Mouse (Mus musculus) liver, adult (tissue): Measurements from ENCODE around the gene Zfp719.

Experiments
- GATA4 ChIP-seq: IDR thresholded peaks from 2 replicates; pipeline ENCODE4 v1.6.1; 2014; ENCODE audit warnings: mild to moderate bottlenecking, low read length; ENCODE audit not compliant: insufficient replicate concordance

The Zfp719 gene

GRCm38 (mm10) chr7:43636194-43636593 lies 56.8 kb downstream of the Zfp719 start:
- TF ChIP-seq GATA4, result no peak

GRCm38 (mm10) chr7:43637118-43637517 lies 57.7 kb downstream of the Zfp719 start:
- TF ChIP-seq GATA4, result no peak

DNA sequence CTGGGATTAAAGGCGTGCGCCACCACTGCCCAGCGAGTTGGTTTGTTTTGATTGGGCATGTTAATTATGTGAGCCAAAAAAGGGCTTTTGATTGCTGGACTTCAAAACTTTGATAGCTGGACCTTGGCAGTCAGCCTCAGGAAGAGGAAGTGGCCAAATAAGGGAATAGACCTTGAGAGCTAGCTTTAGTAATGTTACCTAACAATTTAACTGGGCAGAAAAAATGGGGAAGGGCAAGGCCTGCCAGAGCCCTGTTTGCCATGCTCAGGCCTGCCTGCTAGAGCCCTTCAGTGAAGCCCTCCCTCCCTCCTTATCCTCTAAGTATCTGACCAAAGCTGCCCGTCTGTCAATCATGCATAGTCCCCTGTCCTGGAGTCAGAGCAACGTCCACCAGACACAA lies 63.2 kb downstream of the Zfp719 start:
- no peak for TF ChIP-seq GATA4
